Mouse (Mus musculus) cortical plate, adult 2 months (tissue): Measurements from ENCODE around the gene Plscr2. TPM values are rescaled to one million over a fixed set of nuclear protein-coding genes. Genes with fewer than 3 reads are reported as not detected.

Source experiments
- H3K27ac ChIP-seq: fragments of 200-500 bp; 2 replicates; pipeline ENCODE4 v1.5.1; 2012; ENCODE audit warnings: low read length, control low read depth, inconsistent platforms; ENCODE audit not compliant: insufficient read depth
- H3K4me1 ChIP-seq: fragments of 200-500 bp; 2 replicates; pipeline ENCODE4 v1.6.1; 2011; ENCODE audit warnings: low read length; ENCODE audit not compliant: control insufficient read depth, insufficient read depth
- H3K4me3 ChIP-seq: fragments of 200-500 bp; 2 replicates; pipeline ENCODE4 v1.5.1; 2011; ENCODE audit warnings: mild to moderate bottlenecking, low read length, control low read depth; ENCODE audit not compliant: insufficient read depth
- CTCF ChIP-seq: fragments of 200-500 bp; IDR thresholded peaks from 2 replicates; pipeline ENCODE4 v1.5.1; 2011; ENCODE audit warnings: mild to moderate bottlenecking, control low read depth, low read length; ENCODE audit not compliant: insufficient read depth; ENCODE audit errors: extremely low read depth
- POLR2A ChIP-seq: fragments of 200-500 bp; IDR thresholded peaks from 2 replicates; pipeline ENCODE4 v1.6.1; 2011; ENCODE audit warnings: mild to moderate bottlenecking, low read length, control low read depth; ENCODE audit not compliant: insufficient read depth; ENCODE audit errors: extremely low read depth
- polyA plus RNA-seq: library from polyadenylated mRNA; depleted of rRNA; stranded (reverse); fragments of >200 nt; gene quantifications from 2 replicates; pipeline ENCODE4 v1.2.3, GENCODE M21; 2012

Gene Plscr2
- polyA plus RNA-seq, 1 experiment, result 2.0 TPM

- Histone ChIP-seq H3K27ac (peak overlapping the region; percentile 6; the same call in 1 of the 2 replicates), H3K4me3 (peak overlapping the region; percentile 56), H3K4me1 (no peaks in the 10 kb centered on the region)
- TF ChIP-seq POLR2A, result no peak
- TF ChIP-seq CTCF, result no peak
These were observed 25.2 kb upstream of the Plscr2 start for GRCm38 (mm10) chr9:92249987-92250772.

- H3K4me3 ChIP-seq, result no peak overlapping the region
- TF ChIP-seq CTCF, result no peak
- TF ChIP-seq POLR2A, result no peak
- H3K4me1 ChIP-seq, result no peaks in the 10 kb centered on the region
- H3K27ac ChIP-seq, result no peak overlapping the region
These were observed 22.7 kb upstream of the Plscr2 start for GRCm38 (mm10) chr9:92252718-92253117.

DNA sequence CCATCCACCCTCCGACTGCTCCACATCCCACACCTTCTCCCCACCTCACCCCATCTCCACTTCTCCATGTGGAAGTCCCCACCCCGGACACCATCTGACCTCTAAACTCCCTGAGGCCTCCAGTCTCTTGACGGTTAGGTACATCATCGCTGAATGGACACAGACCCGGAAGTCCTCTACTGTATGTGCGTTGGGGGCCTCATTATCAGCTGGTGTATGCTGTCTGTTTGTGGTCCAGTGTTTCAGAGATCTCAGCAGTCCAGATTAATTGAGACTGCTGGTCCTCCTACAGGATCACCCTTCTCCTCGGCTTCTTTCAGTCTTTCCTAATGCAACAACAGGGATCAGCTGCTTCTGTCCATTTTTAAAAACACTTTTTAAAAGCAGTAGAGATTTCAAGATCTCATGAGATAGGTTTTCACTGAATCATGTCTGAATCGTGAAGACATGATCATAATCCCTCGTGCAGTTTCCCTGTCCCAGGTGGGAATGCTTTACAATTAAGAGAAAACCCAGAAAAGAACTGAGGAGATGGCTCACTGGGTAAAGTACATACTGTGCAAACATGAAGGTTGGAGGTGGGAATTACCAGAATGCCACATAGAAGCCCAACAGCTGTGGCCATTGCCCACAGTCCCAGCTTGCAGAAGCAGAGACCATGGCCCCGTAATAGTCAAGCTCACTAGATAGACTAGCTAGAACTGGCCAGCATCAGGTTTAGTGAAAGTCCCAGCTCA lies 21.6 kb upstream of the Plscr2 start:
- Histone ChIP-seq H3K27ac (no peak overlapping the region), H3K4me1 (no peaks in the 10 kb centered on the region), H3K4me3 (no peak overlapping the region)
- TF ChIP-seq POLR2A (no peak), CTCF (no peak)

GRCm38 (mm10) chr9:92260481-92261159 lies 14.8 kb upstream of the Plscr2 start:
- no peak for TF ChIP-seq CTCF

DNA sequence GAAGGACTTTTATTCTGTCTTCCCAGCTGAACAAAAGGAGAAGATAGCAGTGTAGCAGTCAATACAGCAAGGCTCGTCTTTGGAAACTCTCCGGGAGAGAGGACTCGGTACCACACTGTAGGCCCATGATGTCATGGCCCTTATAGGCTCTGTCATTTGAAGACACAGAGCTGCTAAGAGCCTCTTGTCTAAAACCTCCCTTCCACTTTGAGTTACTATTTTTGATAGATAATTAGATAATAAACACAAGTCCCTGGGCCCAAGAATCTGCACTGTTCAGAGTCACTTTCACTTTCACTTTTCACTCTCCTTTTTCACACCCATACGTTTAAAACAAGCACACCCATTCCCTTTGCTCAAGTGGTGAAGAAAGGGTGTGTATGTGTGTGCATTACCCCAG lies 9.7 kb upstream of the Plscr2 start:
- Histone ChIP-seq H3K27ac (no peak overlapping the region), H3K4me1 (no peaks in the 10 kb centered on the region), H3K4me3 (no peak overlapping the region)
- TF ChIP-seq CTCF, result no peak
- TF ChIP-seq POLR2A, result no peak

More at GRCm38 (mm10) chr9:92260481-92261159, 14.8 kb upstream of the Plscr2 start:
- no peak overlapping the region for H3K27ac ChIP-seq
- no peaks in the 10 kb centered on the region for H3K4me1 ChIP-seq
- no peak overlapping the region for H3K4me3 ChIP-seq

DNA sequence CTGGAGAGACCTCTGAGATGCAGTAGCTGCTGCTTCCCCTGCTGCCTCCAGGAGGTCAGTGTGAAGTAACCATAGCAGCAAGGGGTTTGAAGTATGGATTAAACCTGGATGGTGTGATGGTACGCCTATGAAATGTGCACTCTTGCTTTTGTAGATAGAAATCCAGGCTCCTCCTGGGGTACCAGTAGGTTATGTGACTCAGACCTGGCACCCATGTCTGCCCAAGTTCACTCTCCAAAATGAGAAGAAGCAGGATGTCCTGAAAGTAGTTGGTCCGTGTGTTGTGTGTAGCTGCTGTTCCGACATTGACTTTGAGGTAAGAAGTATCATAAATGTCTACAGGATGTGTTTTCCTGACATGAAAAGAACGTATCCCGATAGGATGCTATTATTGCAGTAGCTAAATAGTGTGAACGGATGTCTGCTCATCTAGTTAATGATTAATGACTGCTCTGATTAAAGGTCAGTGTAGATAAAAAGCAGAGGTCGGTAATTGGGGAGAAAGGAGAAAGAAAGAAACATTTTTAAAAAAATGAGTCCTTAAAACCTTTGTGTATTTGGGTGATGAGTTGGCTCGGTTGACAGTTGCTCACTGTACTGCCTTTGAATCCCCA lies 8.7 kb upstream of the Plscr2 start:
- Histone ChIP-seq H3K4me3 (no peak overlapping the region), H3K4me1 (no peaks in the 10 kb centered on the region), H3K27ac (no peak overlapping the region)
- no peak for TF ChIP-seq POLR2A
- TF ChIP-seq CTCF, result no peak

DNA sequence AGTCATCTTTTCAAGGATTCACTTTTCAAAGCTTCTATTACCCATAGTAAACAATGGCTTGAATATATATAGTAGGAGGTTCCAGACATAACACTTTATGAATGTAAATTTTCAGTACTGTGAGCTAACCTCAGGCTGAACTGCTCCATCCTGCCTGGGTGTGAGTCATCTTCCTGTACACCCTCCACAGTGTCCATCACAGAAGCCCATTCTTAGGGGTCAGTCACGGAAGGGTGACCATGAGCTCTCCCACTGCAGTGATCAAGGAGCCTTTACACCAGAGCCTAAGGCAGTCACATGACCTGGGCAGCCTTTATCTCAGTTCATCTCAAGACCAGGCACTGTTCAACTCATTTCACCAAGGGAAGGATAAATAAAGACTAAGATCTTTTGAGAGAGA lies 7.7 kb upstream of the Plscr2 start:
- Histone ChIP-seq H3K4me1 (no peaks in the 10 kb centered on the region), H3K27ac (no peak overlapping the region), H3K4me3 (no peak overlapping the region)
- TF ChIP-seq POLR2A, result no peak
- no peak for TF ChIP-seq CTCF

- Histone ChIP-seq H3K27ac (no peak overlapping the region), H3K4me3 (no peak overlapping the region), H3K4me1 (no peaks in the 10 kb centered on the region)
- TF ChIP-seq POLR2A (no peak), CTCF (no peak)
These were observed 5.5 kb upstream of the Plscr2 start for GRCm38 (mm10) chr9:92269829-92270404.

GRCm38 (mm10) chr9:92270927-92271326 lies 4.5 kb upstream of the Plscr2 start:
- H3K4me3 ChIP-seq, result no peak overlapping the region
- no peak overlapping the region for H3K27ac ChIP-seq
- no peaks in the 10 kb centered on the region for H3K4me1 ChIP-seq
- TF ChIP-seq CTCF, result no peak
- no peak for TF ChIP-seq POLR2A
